Mouse (Mus musculus) forebrain, embryonic 11.5 days (tissue): ENCODE measurements around the gene Nav2. TPM values are rescaled to one million over a fixed set of nuclear protein-coding genes. Genes with fewer than 3 reads are reported as not detected.

Source experiments
- ATAC-seq: fragments of 200-750 bp; cut with Nextera tagmentation; replicated peaks from 2 replicates; pipeline ENCODE4 v1.8.0; 2017; ENCODE audit warnings: moderate TSS enrichment; ENCODE audit not compliant: low FRiP score
- DNase-seq: peaks from one replicate; pipeline ENCODE4 v3.0.0-alpha.2; 2017; ENCODE audit warnings: low spot score
- H3K27ac ChIP-seq: fragments of 300-500 bp; sonication (generic); 2 replicates; pipeline ENCODE4 v1.5.1; 2014; ENCODE audit warnings: low read depth, low read length
- H3K27me3 ChIP-seq: fragments of 300-500 bp; sonication (generic); 2 replicates; pipeline ENCODE4 v1.6.1; 2014; ENCODE audit warnings: mild to moderate bottlenecking, low read length, mixed read lengths; ENCODE audit not compliant: control insufficient read depth, insufficient read depth
- H3K36me3 ChIP-seq: fragments of 300-500 bp; sonication (generic); 2 replicates; pipeline ENCODE4 v1.6.1; 2014; ENCODE audit warnings: mild to moderate bottlenecking, low read length, moderate library complexity, mixed read lengths; ENCODE audit not compliant: control insufficient read depth, insufficient read depth
- H3K4me1 ChIP-seq: fragments of 300-500 bp; sonication (generic); replicated peaks from 2 replicates; pipeline ENCODE4 v1.6.1; 2014; ENCODE audit warnings: low read length, mixed read lengths; ENCODE audit not compliant: control insufficient read depth, insufficient read depth
- H3K4me2 ChIP-seq: fragments of 300-500 bp; sonication (generic); 2 replicates; pipeline ENCODE4 v1.6.1; 2014; ENCODE audit warnings: low read depth, mild to moderate bottlenecking, low read length, moderate library complexity, mixed read lengths; ENCODE audit not compliant: severe bottlenecking
- H3K4me3 ChIP-seq: fragments of 300-500 bp; sonication (generic); 2 replicates; pipeline ENCODE4 v1.5.1; 2014; ENCODE audit warnings: low read depth, low read length
- H3K9ac ChIP-seq: fragments of 300-500 bp; sonication (generic); 2 replicates; pipeline ENCODE4 v1.6.1; 2014; ENCODE audit warnings: low read length
- H3K9me3 ChIP-seq: fragments of 300-500 bp; sonication (generic); 2 replicates; pipeline ENCODE4 v1.6.1; 2016; ENCODE audit warnings: low read length, mixed read lengths; ENCODE audit not compliant: control insufficient read depth
- WGBS: fragments of 180-500 bp; shearing (Covaris S2); extraction: QIAGEN DNeasy Blood & Tissue Kit; methylation state at CpG from one replicate; pipeline ENCODE4 v1.1.7; 2014; 5-methylcytosine and 5-hydroxymethylcytosine counted together
- polyA plus RNA-seq: library from polyadenylated mRNA; unstranded; fragments of >200 nt; fragmentation: Nextera tagmentation; extraction: Ambion mirVana; gene quantifications from 2 replicates; pipeline ENCODE4 v1.2.1, GENCODE M21; 2014

The Nav2 gene
- polyA plus RNA-seq, 1 experiment from 2014 or later, result 7.2 TPM

- H3K4me2 ChIP-seq, result no peak overlapping the region
- no peaks in the 10 kb centered on the region; the same call in 1 of the 2 replicates for H3K9me3 ChIP-seq
- H3K4me1 ChIP-seq, result no peaks in the 10 kb centered on the region
- no peaks in the 10 kb centered on the region for H3K27me3 ChIP-seq
- no peak for DNase-seq
- WGBS, result 85% methylated on average over 1 of the region's 1 CpGs
- H3K36me3 ChIP-seq, result no peaks in the 10 kb centered on the region
- no peak overlapping the region for H3K27ac ChIP-seq
- H3K9ac ChIP-seq, result no peak overlapping the region
- no peak for ATAC-seq
- H3K4me3 ChIP-seq, result no peak overlapping the region
These were observed 411.5 kb downstream of the Nav2 start for GRCm38 (mm10) chr7:49319981-49320380.

- no peak overlapping the region for H3K27ac ChIP-seq
- WGBS, result 83% methylated on average over 8 of the region's 8 CpGs
- ATAC-seq (no peak), DNase-seq (no peak)
- no peaks in the 10 kb centered on the region for H3K36me3 ChIP-seq
- H3K4me1 ChIP-seq, result no peaks in the 10 kb centered on the region; the same call in 1 of the 2 replicates
- H3K27me3 ChIP-seq, result no peaks in the 10 kb centered on the region
- H3K9me3 ChIP-seq, result no peaks in the 10 kb centered on the region; the same call in 1 of the 2 replicates
- H3K4me3 ChIP-seq, result no peak overlapping the region
- H3K4me2 ChIP-seq, result no peak overlapping the region
- no peak overlapping the region for H3K9ac ChIP-seq
These were observed 412.6 kb downstream of the Nav2 start for GRCm38 (mm10) chr7:49321124-49321531.

GRCm38 (mm10) chr7:49322179-49322578, 413.7 kb downstream of the Nav2 start:
- Histone ChIP-seq H3K9me3 (no peaks in the 10 kb centered on the region; the same call in 1 of the 2 replicates), H3K9ac (no peak overlapping the region), H3K27ac (no peak overlapping the region), H3K4me3 (no peak overlapping the region), H3K4me2 (no peak overlapping the region), H3K4me1 (no peaks in the 10 kb centered on the region; the same call in 1 of the 2 replicates), H3K27me3 (no peaks in the 10 kb centered on the region), H3K36me3 (no peaks in the 10 kb centered on the region)
- ATAC-seq, result no peak
- DNase-seq, result no peak
- WGBS, result 88% methylated on average over 2 of the region's 2 CpGs

- Histone ChIP-seq H3K4me2 (no peak overlapping the region), H3K9ac (no peak overlapping the region), H3K4me3 (no peak overlapping the region), H3K36me3 (no peaks in the 10 kb centered on the region), H3K27me3 (no peaks in the 10 kb centered on the region), H3K9me3 (no peaks in the 10 kb centered on the region; the same call in 1 of the 2 replicates), H3K27ac (no peak overlapping the region), H3K4me1 (no peaks in the 10 kb centered on the region; the same call in 1 of the 2 replicates)
- no peak for ATAC-seq
- DNase-seq, result no peak
- WGBS, result 94% methylated on average over 2 of the region's 2 CpGs
These were observed 416.1 kb downstream of the Nav2 start for GRCm38 (mm10) chr7:49324575-49324974.

GRCm38 (mm10) chr7:49326136-49326722, 417.7 kb downstream of the Nav2 start:
- Histone ChIP-seq H3K9me3 (no peaks in the 10 kb centered on the region; the same call in 1 of the 2 replicates), H3K27me3 (no peaks in the 10 kb centered on the region), H3K36me3 (no peaks in the 10 kb centered on the region), H3K4me2 (no peak overlapping the region), H3K4me1 (no peaks in the 10 kb centered on the region; the same call in 1 of the 2 replicates), H3K27ac (no peak overlapping the region), H3K9ac (no peak overlapping the region), H3K4me3 (no peak overlapping the region)
- 43% methylated on average over 5 of the region's 5 CpGs for WGBS
- no peak for ATAC-seq
- DNase-seq, result no peak

- no peak for DNase-seq
- WGBS, result 89% methylated on average over 9 of the region's 9 CpGs
- Histone ChIP-seq H3K9me3 (no peaks in the 10 kb centered on the region; the same call in 1 of the 2 replicates), H3K4me1 (no peaks in the 10 kb centered on the region; the same call in 1 of the 2 replicates), H3K9ac (no peak overlapping the region), H3K27ac (no peak overlapping the region), H3K4me3 (no peak overlapping the region), H3K27me3 (no peaks in the 10 kb centered on the region), H3K4me2 (no peak overlapping the region), H3K36me3 (no peaks in the 10 kb centered on the region)
- no peak for ATAC-seq
These were observed 418.6 kb downstream of the Nav2 start for GRCm38 (mm10) chr7:49326967-49327742.

- Histone ChIP-seq H3K27me3 (no peaks in the 10 kb centered on the region), H3K9me3 (no peaks in the 10 kb centered on the region), H3K4me2 (no peak overlapping the region), H3K27ac (no peak overlapping the region), H3K4me3 (no peak overlapping the region), H3K36me3 (no peaks in the 10 kb centered on the region), H3K4me1 (no peaks in the 10 kb centered on the region; the same call in 1 of the 2 replicates), H3K9ac (no peak overlapping the region)
- WGBS, result 65% methylated on average over 4 of the region's 4 CpGs
- DNase-seq, result no peak
- no peak for ATAC-seq
These were observed 421.7 kb downstream of the Nav2 start for GRCm38 (mm10) chr7:49330181-49330580.

GRCm38 (mm10) chr7:49331939-49332338, 423.4 kb downstream of the Nav2 start:
- Histone ChIP-seq H3K4me2 (no peak overlapping the region), H3K9me3 (no peaks in the 10 kb centered on the region), H3K27ac (no peak overlapping the region), H3K27me3 (no peaks in the 10 kb centered on the region), H3K4me1 (no peaks in the 10 kb centered on the region), H3K9ac (no peak overlapping the region), H3K4me3 (no peak overlapping the region), H3K36me3 (no peaks in the 10 kb centered on the region)
- DNase-seq (no peak), ATAC-seq (no peak)
- 80% methylated on average over 4 of the region's 4 CpGs for WGBS
